Mouse (Mus musculus): Measurements from ENCODE around the gene Tiparp. TPM values are rescaled to one million over a fixed set of nuclear protein-coding genes. Genes with fewer than 3 reads are reported as not detected.

The Tiparp gene
- polyA plus RNA-seq, 1 experiment = 5.2 TPM

DNA sequence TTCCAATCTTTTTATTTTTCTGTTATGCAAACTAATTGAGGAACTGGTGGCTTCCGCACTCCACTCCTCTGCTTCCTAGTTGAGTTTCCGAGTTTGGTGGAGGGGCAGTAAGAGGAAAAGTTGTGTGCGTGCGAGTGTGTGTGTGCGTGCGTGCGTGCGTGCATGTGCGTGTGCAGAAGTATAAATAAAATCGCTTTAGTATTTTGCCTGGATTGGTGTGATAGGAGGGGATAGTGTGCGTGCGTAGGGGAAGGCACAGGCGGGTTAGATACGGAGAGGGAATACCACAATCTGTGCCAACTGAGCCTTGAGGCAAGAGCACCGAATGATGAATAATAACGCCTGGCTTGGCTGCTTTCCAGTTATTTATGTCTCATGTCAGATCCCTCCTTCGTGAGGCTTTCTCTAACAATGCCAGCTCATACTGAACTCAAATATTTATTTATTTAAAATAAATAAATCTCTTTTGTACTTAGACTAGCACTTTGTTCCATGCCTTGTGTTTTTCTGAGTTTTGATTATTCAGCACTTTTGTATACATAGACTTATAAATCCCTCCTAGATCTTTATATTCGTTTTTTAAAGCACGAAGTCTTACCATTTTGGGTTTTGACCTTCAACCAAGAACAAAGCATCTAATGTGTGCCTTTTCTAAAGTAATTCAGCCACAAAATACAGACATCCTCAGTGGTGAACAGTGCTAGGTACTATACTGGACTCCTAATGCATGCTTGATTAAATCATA, 1.4 kb downstream of the Tiparp start:
- peak overlapping the region; percentile 78 for H3K4me2 ChIP-seq (ENCODE audit: low read depth)
- H3K79me2 ChIP-seq (ENCODE audit: control insufficient read depth, insufficient read depth) = peaks cover 55% of the 10 kb centered on the region
- peaks cover 7% of the 10 kb centered on the region for H3K36me3 ChIP-seq (ENCODE audit: control insufficient read depth, insufficient read depth)
- H3ac ChIP-seq (ENCODE audit: control insufficient read depth, insufficient read length) = peak overlapping the region; percentile 76
- peak overlapping the region; percentile 68 for H3K4me3 ChIP-seq
- no peaks in the 10 kb centered on the region for H3K27me3 ChIP-seq (ENCODE audit: control insufficient read depth, insufficient read depth, insufficient read length)
- TF ChIP-seq USF1 (IDR thresholded peaks at IDR 0.05; ENCODE audit: low read depth) = no peak

- peaks cover 7% of the 10 kb centered on the region for H3K36me3 ChIP-seq (ENCODE audit: control insufficient read depth, insufficient read depth)
- TF ChIP-seq E2F4 (IDR thresholded peaks at IDR 0.05; ENCODE audit: insufficient read depth) (no peak), MYOD1 (IDR thresholded peaks at IDR 0.05; ENCODE audit: control insufficient read depth in 1 of 3, insufficient read length in 2 of 3, low read depth in 2 of 3) (no peak), MYOG (IDR thresholded peaks at IDR 0.05; ENCODE audit: control insufficient read depth in 1 of 3, insufficient read depth in 1 of 3, insufficient read length in 2 of 3, low read depth in 2 of 3) (no peak), USF1 (IDR thresholded peaks at IDR 0.05; ENCODE audit: low read depth) (no peak), REST (IDR thresholded peaks at IDR 0.05; ENCODE audit: insufficient read depth, insufficient read length) (no peak), TCF12 (IDR thresholded peaks at IDR 0.05; ENCODE audit: insufficient read depth, poor library complexity, severe bottlenecking) (no peak), POLR2A (IDR thresholded peaks at IDR 0.05; ENCODE audit: insufficient read length, low read depth) (no peak), TCF3 (IDR thresholded peaks at IDR 0.05; ENCODE audit: insufficient read length, low read depth) (no peak), POLR2AphosphoS2 (IDR thresholded peaks at IDR 0.05; ENCODE audit: insufficient read length, low read depth) (no peak), CEBPB (IDR thresholded peaks at IDR 0.05; ENCODE audit: insufficient read depth, poor library complexity, severe bottlenecking) (no peak), SRF (IDR thresholded peaks at IDR 0.05; ENCODE audit: control insufficient read depth, insufficient read length, low read depth) (no peak), MAX (IDR thresholded peaks at IDR 0.05; ENCODE audit: low read depth) (no peak)
- H3ac ChIP-seq (ENCODE audit: control insufficient read depth, insufficient read length) = no peak overlapping the region
- H3K4me2 ChIP-seq (ENCODE audit: low read depth) = no peak overlapping the region
- H3K4me3 ChIP-seq = no peak overlapping the region
- H3K27me3 ChIP-seq (ENCODE audit: control insufficient read depth, insufficient read depth, insufficient read length) = no peaks in the 10 kb centered on the region
- peaks cover 88% of the 10 kb centered on the region for H3K79me2 ChIP-seq (ENCODE audit: control insufficient read depth, insufficient read depth)
These were observed 4.8 kb downstream of the Tiparp start for GRCm38 (mm10) chr3:65533014-65533413.

- H3K4me3 ChIP-seq = no peak overlapping the region
- H3ac ChIP-seq (ENCODE audit: control insufficient read depth, insufficient read length) = no peak overlapping the region
- H3K36me3 ChIP-seq (ENCODE audit: control insufficient read depth, insufficient read depth) = peaks cover 7% of the 10 kb centered on the region
- H3K27me3 ChIP-seq (ENCODE audit: control insufficient read depth, insufficient read depth, insufficient read length) = no peaks in the 10 kb centered on the region
- H3K79me2 ChIP-seq (ENCODE audit: control insufficient read depth, insufficient read depth) = peaks cover 93% of the 10 kb centered on the region
- H3K4me2 ChIP-seq (ENCODE audit: low read depth) = peak overlapping the region; percentile 8
- no peak for TF ChIP-seq MYOD1 (IDR thresholded peaks at IDR 0.05; ENCODE audit: control insufficient read depth in 1 of 3, insufficient read length in 2 of 3, low read depth in 2 of 3)
- no peak for TF ChIP-seq MAX (IDR thresholded peaks at IDR 0.05; ENCODE audit: low read depth)
- TF ChIP-seq TCF3 (IDR thresholded peaks at IDR 0.05; ENCODE audit: insufficient read length, low read depth) = no peak
- no peak for TF ChIP-seq E2F4 (IDR thresholded peaks at IDR 0.05; ENCODE audit: insufficient read depth)
- no peak for TF ChIP-seq CEBPB (IDR thresholded peaks at IDR 0.05; ENCODE audit: insufficient read depth, poor library complexity, severe bottlenecking)
- no peak for TF ChIP-seq POLR2AphosphoS2 (IDR thresholded peaks at IDR 0.05; ENCODE audit: insufficient read length, low read depth)
- TF ChIP-seq USF1 (IDR thresholded peaks at IDR 0.05; ENCODE audit: low read depth) = no peak
- TF ChIP-seq REST (IDR thresholded peaks at IDR 0.05; ENCODE audit: insufficient read depth, insufficient read length) = no peak
- TF ChIP-seq MYOG (IDR thresholded peaks at IDR 0.05; ENCODE audit: control insufficient read depth in 1 of 3, insufficient read depth in 1 of 3, insufficient read length in 2 of 3, low read depth in 2 of 3) = no peak
- no peak for TF ChIP-seq TCF12 (IDR thresholded peaks at IDR 0.05; ENCODE audit: insufficient read depth, poor library complexity, severe bottlenecking)
- TF ChIP-seq SRF (IDR thresholded peaks at IDR 0.05; ENCODE audit: control insufficient read depth, insufficient read length, low read depth) = no peak
- TF ChIP-seq POLR2A (IDR thresholded peaks at IDR 0.05; ENCODE audit: insufficient read length, low read depth) = no peak
These were observed 5.4 kb downstream of the Tiparp start for GRCm38 (mm10) chr3:65533598-65533997.

GRCm38 (mm10) chr3:65534488-65534887, 6.3 kb downstream of the Tiparp start:
- Histone ChIP-seq H3K4me2 (ENCODE audit: low read depth) (peak overlapping the region; percentile 26), H3K79me2 (ENCODE audit: control insufficient read depth, insufficient read depth) (peaks cover 98% of the 10 kb centered on the region), H3K27me3 (ENCODE audit: control insufficient read depth, insufficient read depth, insufficient read length) (no peaks in the 10 kb centered on the region), H3K36me3 (ENCODE audit: control insufficient read depth, insufficient read depth) (peaks cover 7% of the 10 kb centered on the region), H3K4me3 (no peak overlapping the region), H3ac (ENCODE audit: control insufficient read depth, insufficient read length) (no peak overlapping the region)
- TF ChIP-seq TCF12 (IDR thresholded peaks at IDR 0.05; ENCODE audit: insufficient read depth, poor library complexity, severe bottlenecking) (no peak), USF1 (IDR thresholded peaks at IDR 0.05; ENCODE audit: low read depth) (no peak), POLR2AphosphoS2 (IDR thresholded peaks at IDR 0.05; ENCODE audit: insufficient read length, low read depth) (no peak), MYOG (IDR thresholded peaks at IDR 0.05; ENCODE audit: control insufficient read depth in 1 of 3, insufficient read depth in 1 of 3, insufficient read length in 2 of 3, low read depth in 2 of 3) (no peak), E2F4 (IDR thresholded peaks at IDR 0.05; ENCODE audit: insufficient read depth) (no peak), CEBPB (IDR thresholded peaks at IDR 0.05; ENCODE audit: insufficient read depth, poor library complexity, severe bottlenecking) (no peak), TCF3 (IDR thresholded peaks at IDR 0.05; ENCODE audit: insufficient read length, low read depth) (no peak), MYOD1 (IDR thresholded peaks at IDR 0.05; ENCODE audit: control insufficient read depth in 1 of 3, insufficient read length in 2 of 3, low read depth in 2 of 3) (no peak), MAX (IDR thresholded peaks at IDR 0.05; ENCODE audit: low read depth) (no peak), POLR2A (IDR thresholded peaks at IDR 0.05; ENCODE audit: insufficient read length, low read depth) (no peak), SRF (IDR thresholded peaks at IDR 0.05; ENCODE audit: control insufficient read depth, insufficient read length, low read depth) (no peak), REST (IDR thresholded peaks at IDR 0.05; ENCODE audit: insufficient read depth, insufficient read length) (no peak)

Data from myocyte (in vitro differentiated cells).